Mouse (Mus musculus): ENCODE measurements around the gene Srgap3. TPM values are rescaled to one million over a fixed set of nuclear protein-coding genes. Genes with fewer than 3 reads are reported as not detected.

The Srgap3 gene
- polyA plus RNA-seq, 1 experiment: 4.6 TPM

DNA sequence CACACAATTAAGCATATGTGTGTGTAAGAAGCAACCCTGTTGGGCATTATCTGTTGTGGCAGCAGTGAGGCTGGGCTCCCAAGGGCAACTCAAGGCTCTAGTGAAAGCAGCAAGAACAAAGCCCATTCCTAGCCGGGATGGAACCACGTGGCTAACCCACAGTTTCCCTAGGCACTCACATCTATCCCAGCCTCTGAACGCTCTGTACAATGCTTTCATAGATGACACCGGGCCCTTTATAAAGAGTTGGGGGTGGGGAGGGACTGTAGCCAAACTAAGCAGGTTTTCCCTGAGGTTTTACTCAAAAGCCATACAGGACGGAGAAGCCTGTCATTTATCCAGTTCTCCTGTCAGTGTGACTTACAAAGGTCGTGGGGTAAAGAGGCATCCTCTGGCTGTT is 90.0 kb downstream of the Srgap3 start:
- H3K4me3 ChIP-seq (ENCODE audit: insufficient read depth, poor library complexity, severe bottlenecking): no peak overlapping the region
- TF ChIP-seq CTCF (IDR thresholded peaks at IDR 0.05; ENCODE audit: control insufficient read depth, insufficient read depth, insufficient read length) (no peak), FOSL1 (IDR thresholded peaks at IDR 0.05; ENCODE audit: insufficient read depth, low read length, poor library complexity, severe bottlenecking) (no peak), CEBPB (IDR thresholded peaks at IDR 0.05; ENCODE audit: low read depth) (no peak), MYOD1 (IDR thresholded peaks at IDR 0.05; ENCODE audit: control insufficient read depth, insufficient read length, low read depth) (no peak), MYOG (IDR thresholded peaks at IDR 0.05; ENCODE audit: control insufficient read depth, extremely low read depth, insufficient read length) (no peak), USF1 (IDR thresholded peaks at IDR 0.05; ENCODE audit: low read depth) (no peak), MAX (IDR thresholded peaks at IDR 0.05) (no peak)
- H3K27me3 ChIP-seq (ENCODE audit: control insufficient read depth, insufficient read depth, insufficient read length): no peaks in the 10 kb centered on the region
- H3K36me3 ChIP-seq (ENCODE audit: control insufficient read depth, insufficient read depth): no peaks in the 10 kb centered on the region
- H3K79me2 ChIP-seq (ENCODE audit: control insufficient read depth, insufficient read depth): no peaks in the 10 kb centered on the region
- no peak overlapping the region for H3ac ChIP-seq (ENCODE audit: control insufficient read depth, insufficient read length, low read depth)
- no peaks in the 10 kb centered on the region for H3K79me3 ChIP-seq (ENCODE audit: low read depth)

DNA sequence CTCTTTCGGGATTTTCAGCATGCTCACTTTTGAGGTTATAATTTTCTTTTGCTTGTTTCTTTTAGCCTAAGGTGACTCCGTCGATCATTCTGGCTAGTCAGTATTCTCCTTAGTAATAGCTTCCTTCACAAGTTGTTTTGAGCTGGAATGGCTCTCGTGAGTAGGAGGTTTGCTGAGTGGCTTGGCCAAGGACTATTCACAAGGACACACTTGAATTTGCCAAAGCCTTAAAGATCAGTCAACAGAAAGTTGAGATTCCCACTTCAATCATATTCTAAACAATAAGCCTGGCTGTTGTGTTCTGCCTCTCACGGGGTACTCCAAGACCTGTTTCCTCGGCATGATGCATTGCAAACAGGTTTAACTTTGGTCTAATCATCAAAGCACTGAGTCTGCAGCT is 91.9 kb downstream of the Srgap3 start:
- TF ChIP-seq MYOD1 (IDR thresholded peaks at IDR 0.05; ENCODE audit: control insufficient read depth, insufficient read length, low read depth) (no peak), FOSL1 (IDR thresholded peaks at IDR 0.05; ENCODE audit: insufficient read depth, low read length, poor library complexity, severe bottlenecking) (no peak), CTCF (IDR thresholded peaks at IDR 0.05; ENCODE audit: control insufficient read depth, insufficient read depth, insufficient read length) (no peak)
- H3K79me2 ChIP-seq (ENCODE audit: control insufficient read depth, insufficient read depth): no peaks in the 10 kb centered on the region

DNA sequence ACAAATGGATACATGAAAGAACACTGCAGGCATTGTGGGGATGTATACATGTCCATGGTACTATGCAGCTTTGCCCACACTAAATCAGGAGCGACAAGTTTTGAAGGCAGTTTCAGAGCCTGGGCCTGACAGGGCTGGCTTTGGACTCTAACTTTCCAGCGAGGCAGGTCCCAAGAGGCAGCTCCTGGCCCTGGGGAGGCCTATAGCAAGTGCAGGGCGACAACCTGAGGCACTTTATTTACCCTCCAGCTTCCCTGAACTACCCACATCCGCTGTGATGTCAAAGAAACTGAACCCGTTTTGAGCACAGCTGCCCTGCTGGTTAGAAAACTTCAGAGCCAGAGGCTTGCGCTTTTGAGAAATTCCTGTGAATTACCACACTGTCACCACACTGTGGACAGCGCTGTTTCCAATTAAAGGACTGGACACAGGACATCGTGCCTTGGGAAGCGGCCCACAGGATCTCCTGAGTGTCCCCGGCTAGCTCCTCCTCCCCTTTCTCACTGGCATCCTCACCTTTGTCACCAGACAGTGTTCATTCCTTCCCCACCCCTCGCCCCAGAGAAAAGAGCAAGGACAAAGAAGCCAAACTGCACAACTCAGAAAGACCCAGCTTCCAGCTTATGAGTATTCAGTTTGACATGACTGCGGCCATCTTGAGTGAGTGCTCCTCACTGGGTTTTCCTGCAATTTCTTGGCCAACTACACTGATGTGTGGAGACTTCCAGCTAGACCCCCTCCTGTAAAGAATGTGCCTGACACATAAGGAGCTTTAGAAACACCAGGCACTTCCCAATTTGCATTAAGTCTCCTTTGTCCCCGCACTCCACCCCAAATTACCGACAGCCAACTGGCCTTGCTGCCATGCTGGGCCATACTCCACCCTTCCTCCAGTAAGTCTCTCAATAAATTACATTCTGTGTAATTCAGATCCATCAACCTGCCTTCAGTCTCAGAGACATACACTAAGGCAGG is 94.5 kb downstream of the Srgap3 start:
- H3K36me3 ChIP-seq (ENCODE audit: control insufficient read depth, insufficient read depth): no peaks in the 10 kb centered on the region
- H3K79me3 ChIP-seq (ENCODE audit: low read depth): no peaks in the 10 kb centered on the region
- H3K4me3 ChIP-seq (ENCODE audit: insufficient read depth, poor library complexity, severe bottlenecking): no peak overlapping the region
- no peak for TF ChIP-seq MYOD1 (IDR thresholded peaks at IDR 0.05; ENCODE audit: control insufficient read depth, insufficient read length, low read depth)
- no peak for TF ChIP-seq FOSL1 (IDR thresholded peaks at IDR 0.05; ENCODE audit: insufficient read depth, low read length, poor library complexity, severe bottlenecking)
- H3K27me3 ChIP-seq (ENCODE audit: control insufficient read depth, insufficient read depth, insufficient read length): no peaks in the 10 kb centered on the region
- H3K79me2 ChIP-seq (ENCODE audit: control insufficient read depth, insufficient read depth): no peaks in the 10 kb centered on the region
- no peak overlapping the region for H3ac ChIP-seq (ENCODE audit: control insufficient read depth, insufficient read length, low read depth)

More for the DNA sequence above, 91.9 kb downstream of the Srgap3 start:
- H3ac ChIP-seq (ENCODE audit: control insufficient read depth, insufficient read length, low read depth): no peak overlapping the region
- no peaks in the 10 kb centered on the region for H3K36me3 ChIP-seq (ENCODE audit: control insufficient read depth, insufficient read depth)
- H3K27me3 ChIP-seq (ENCODE audit: control insufficient read depth, insufficient read depth, insufficient read length): no peaks in the 10 kb centered on the region
- no peak overlapping the region for H3K4me3 ChIP-seq (ENCODE audit: insufficient read depth, poor library complexity, severe bottlenecking)
- no peaks in the 10 kb centered on the region for H3K79me3 ChIP-seq (ENCODE audit: low read depth)

DNA sequence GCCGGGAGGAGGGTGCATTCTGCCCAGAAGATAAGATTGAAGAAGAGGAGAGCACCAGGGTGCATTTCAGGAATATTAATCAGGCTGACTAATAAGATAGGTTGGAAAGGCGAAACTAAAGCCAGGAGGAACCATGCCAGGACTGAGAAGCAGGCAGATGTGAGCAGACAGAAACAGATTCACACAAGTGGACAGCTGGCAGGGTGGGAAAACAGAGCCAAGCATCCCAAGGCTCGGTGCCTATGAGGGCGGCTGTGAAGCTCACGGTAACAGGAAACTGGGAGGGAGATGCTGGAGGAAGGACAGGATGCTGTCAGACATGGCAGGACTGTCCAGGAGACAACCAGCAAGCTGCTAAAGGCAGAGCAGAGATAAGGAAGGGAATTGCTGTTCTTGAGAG is 96.3 kb downstream of the Srgap3 start:
- Histone ChIP-seq H3ac (ENCODE audit: control insufficient read depth, insufficient read length, low read depth) (no peak overlapping the region), H3K79me2 (ENCODE audit: control insufficient read depth, insufficient read depth) (no peaks in the 10 kb centered on the region), H3K27me3 (ENCODE audit: control insufficient read depth, insufficient read depth, insufficient read length) (no peaks in the 10 kb centered on the region), H3K4me3 (ENCODE audit: insufficient read depth, poor library complexity, severe bottlenecking) (no peak overlapping the region), H3K79me3 (ENCODE audit: low read depth) (no peaks in the 10 kb centered on the region), H3K36me3 (ENCODE audit: control insufficient read depth, insufficient read depth) (no peaks in the 10 kb centered on the region)
- TF ChIP-seq MYOG (IDR thresholded peaks at IDR 0.05; ENCODE audit: control insufficient read depth, extremely low read depth, insufficient read length): no peak
- no peak for TF ChIP-seq MAX (IDR thresholded peaks at IDR 0.05)
- no peak for TF ChIP-seq MYOD1 (IDR thresholded peaks at IDR 0.05; ENCODE audit: control insufficient read depth, insufficient read length, low read depth)
- no peak for TF ChIP-seq CEBPB (IDR thresholded peaks at IDR 0.05; ENCODE audit: low read depth)
- TF ChIP-seq FOSL1 (IDR thresholded peaks at IDR 0.05; ENCODE audit: insufficient read depth, low read length, poor library complexity, severe bottlenecking): no peak
- no peak for TF ChIP-seq CTCF (IDR thresholded peaks at IDR 0.05; ENCODE audit: control insufficient read depth, insufficient read depth, insufficient read length)
- no peak for TF ChIP-seq USF1 (IDR thresholded peaks at IDR 0.05; ENCODE audit: low read depth)

DNA sequence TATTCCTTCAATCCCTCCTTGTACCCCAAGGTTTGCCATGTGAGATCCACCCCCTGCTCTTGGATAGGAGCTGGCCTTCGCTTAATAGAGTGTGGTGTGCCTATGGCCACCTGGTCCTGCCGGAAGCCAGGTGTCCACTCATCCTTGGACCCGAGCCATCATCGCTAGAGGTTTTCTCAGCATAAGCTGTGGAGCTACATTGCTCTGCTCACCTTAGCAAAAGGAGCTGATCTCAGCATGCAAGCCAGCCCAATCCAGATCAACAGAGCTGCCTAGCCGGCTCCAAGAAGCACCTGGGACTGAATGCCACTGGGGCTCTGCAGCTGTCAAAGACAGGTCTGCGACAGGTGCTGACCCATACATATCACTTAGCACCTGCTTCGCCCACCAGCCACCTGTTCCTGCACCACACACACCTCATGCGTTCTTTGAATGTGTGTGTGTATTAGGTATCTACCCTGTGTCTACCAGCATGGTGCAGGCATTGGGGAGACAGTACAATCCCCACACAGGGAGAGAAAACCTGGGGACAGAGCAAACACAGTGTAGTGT is 98.4 kb downstream of the Srgap3 start:
- Histone ChIP-seq H3K4me3 (ENCODE audit: insufficient read depth, poor library complexity, severe bottlenecking) (no peak overlapping the region), H3K27me3 (ENCODE audit: control insufficient read depth, insufficient read depth, insufficient read length) (no peaks in the 10 kb centered on the region), H3K79me2 (ENCODE audit: control insufficient read depth, insufficient read depth) (no peaks in the 10 kb centered on the region), H3K79me3 (ENCODE audit: low read depth) (no peaks in the 10 kb centered on the region), H3K36me3 (ENCODE audit: control insufficient read depth, insufficient read depth) (no peaks in the 10 kb centered on the region), H3ac (ENCODE audit: control insufficient read depth, insufficient read length, low read depth) (no peak overlapping the region)
- TF ChIP-seq CEBPB (IDR thresholded peaks at IDR 0.05; ENCODE audit: low read depth) (no peak), USF1 (IDR thresholded peaks at IDR 0.05; ENCODE audit: low read depth) (no peak), MYOD1 (IDR thresholded peaks at IDR 0.05; ENCODE audit: control insufficient read depth, insufficient read length, low read depth) (no peak), FOSL1 (IDR thresholded peaks at IDR 0.05; ENCODE audit: insufficient read depth, low read length, poor library complexity, severe bottlenecking) (no peak), MAX (IDR thresholded peaks at IDR 0.05) (no peak), MYOG (IDR thresholded peaks at IDR 0.05; ENCODE audit: control insufficient read depth, extremely low read depth, insufficient read length) (no peak), CTCF (IDR thresholded peaks at IDR 0.05; ENCODE audit: control insufficient read depth, insufficient read depth, insufficient read length) (no peak)

All from C2C12 (cell line).